Mouse (Mus musculus) bone marrow, adult 2 months (tissue): ENCODE measurements at regions not wholly inside any gene's neighbourhood (a gene's known extent, or its start where the extent isn't known, plus 50 kb on each side); places are given as distances from the start of the nearest gene placed in this dataset.

Source experiments
- H3K27ac ChIP-seq: fragments of 200-500 bp; 2 replicates; pipeline ENCODE4 v1.5.1; 2012; ENCODE audit warnings: low read depth, mild to moderate bottlenecking, control low read depth, inconsistent platforms, low read length; ENCODE audit not compliant: control insufficient read depth, poor library complexity, insufficient read depth
- H3K4me1 ChIP-seq: fragments of 200-500 bp; 2 replicates; pipeline ENCODE4 v1.6.1; 2011; ENCODE audit warnings: low read length; ENCODE audit not compliant: control insufficient read depth, insufficient read depth
- H3K4me3 ChIP-seq: fragments of 200-500 bp; replicated peaks from 2 replicates; pipeline ENCODE3; 2011; ENCODE audit warnings: mild to moderate bottlenecking, low read depth, low read length, control low read depth; ENCODE audit not compliant: control insufficient read depth
- CTCF ChIP-seq: fragments of 200-500 bp; IDR thresholded peaks from 2 replicates; pipeline ENCODE4 v1.5.1; 2011; ENCODE audit warnings: low read length, control low read depth; ENCODE audit not compliant: control insufficient read depth, insufficient read depth
- POLR2A ChIP-seq: fragments of 200-500 bp; IDR thresholded peaks from 2 replicates; pipeline ENCODE4 v1.6.1; 2011; ENCODE audit warnings: low read depth, mild to moderate bottlenecking, control low read depth, low read length, borderline replicate concordance; ENCODE audit not compliant: control insufficient read depth
- WGBS: fragments of 180-500 bp; shearing (Covaris S2); methylation state at CpG from one replicate; pipeline ENCODE4 v1.1.7; 2018; 5-methylcytosine and 5-hydroxymethylcytosine counted together

- Histone ChIP-seq H3K27ac (no peak overlapping the region), H3K4me3 (no peak overlapping the region), H3K4me1 (no peaks in the 10 kb centered on the region)
- WGBS: 82% methylated on average over 7 of the region's 7 CpGs
- TF ChIP-seq CTCF (no peak), POLR2A (no peak)
Observed at GRCm38 (mm10) chr2:178587134-178587636, 156.9 kb downstream of the Cdh26 start.

GRCm38 (mm10) chr2:178593743-178594142 is 163.4 kb downstream of the Cdh26 start:
- WGBS: 68% methylated on average over 9 of the region's 9 CpGs
- Histone ChIP-seq H3K27ac (no peak overlapping the region), H3K4me1 (no peaks in the 10 kb centered on the region), H3K4me3 (no peak overlapping the region)
- TF ChIP-seq POLR2A: no peak

- H3K4me1 ChIP-seq: no peaks in the 10 kb centered on the region
- no peak overlapping the region for H3K4me3 ChIP-seq
- TF ChIP-seq POLR2A: no peak
- TF ChIP-seq CTCF: no peak
- H3K27ac ChIP-seq: no peak overlapping the region
- 9% methylated on average over 6 of the region's 6 CpGs for WGBS
Observed at GRCm38 (mm10) chr2:178594177-178594576, 163.8 kb downstream of the Cdh26 start.

- H3K4me1 ChIP-seq: no peaks in the 10 kb centered on the region
- no peak overlapping the region for H3K4me3 ChIP-seq
- TF ChIP-seq CTCF: no peak
- TF ChIP-seq POLR2A: no peak
- H3K27ac ChIP-seq: no peak overlapping the region
- WGBS: 59% methylated on average over 16 of the region's 16 CpGs
Observed at GRCm38 (mm10) chr2:178596312-178597083, 166.2 kb downstream of the Cdh26 start.

GRCm38 (mm10) chr2:178597084-178597470 is 166.7 kb downstream of the Cdh26 start:
- no peak overlapping the region for H3K27ac ChIP-seq
- no peaks in the 10 kb centered on the region for H3K4me1 ChIP-seq
- TF ChIP-seq CTCF (no peak), POLR2A (no peak)
- no peak overlapping the region for H3K4me3 ChIP-seq
- 71% methylated on average over 7 of the region's 7 CpGs for WGBS

- no peaks in the 10 kb centered on the region for H3K4me1 ChIP-seq
- no peak overlapping the region for H3K27ac ChIP-seq
- no peak overlapping the region for H3K4me3 ChIP-seq
- WGBS: 75% methylated on average over 5 of the region's 5 CpGs
- TF ChIP-seq CTCF: no peak
- TF ChIP-seq POLR2A: no peak
Observed at GRCm38 (mm10) chr2:178598371-178598770, 168.0 kb downstream of the Cdh26 start.

GRCm38 (mm10) chr2:178598836-178599235 is 168.5 kb downstream of the Cdh26 start:
- 84% methylated on average over 3 of the region's 3 CpGs for WGBS
- no peak for TF ChIP-seq POLR2A
- no peak for TF ChIP-seq CTCF
- Histone ChIP-seq H3K27ac (no peak overlapping the region), H3K4me3 (no peak overlapping the region), H3K4me1 (no peaks in the 10 kb centered on the region)

GRCm38 (mm10) chr2:178603443-178603842 is 173.1 kb downstream of the Cdh26 start:
- WGBS: 72% methylated on average over 2 of the region's 2 CpGs
- no peak for TF ChIP-seq POLR2A
- TF ChIP-seq CTCF: no peak

More at GRCm38 (mm10) chr2:178603443-178603842, 173.1 kb downstream of the Cdh26 start:
- Histone ChIP-seq H3K4me1 (no peaks in the 10 kb centered on the region), H3K27ac (no peak overlapping the region), H3K4me3 (no peak overlapping the region)
